Mouse (Mus musculus) layer of hippocampus, postnatal 10 days (tissue): ENCODE measurements around the gene Ttll8. TPM values are rescaled to one million over a fixed set of nuclear protein-coding genes. Genes with fewer than 3 reads are reported as not detected.

ENCODE experiments used
- DNase-seq, 2 experiments: peaks; one replicate each; pipeline ENCODE4 v3.0.0; 2021; ENCODE audit warnings: low spot score in 2 of 2
- total RNA-seq, 2 experiments: library from RNA; stranded (reverse); gene quantifications; 2 replicates each; pipeline ENCODE4 v1.2.3; 2021

Ttll8 gene
- total RNA-seq, 2 experiments from 2014 or later, result 3.1 to 3.5 TPM

DNA sequence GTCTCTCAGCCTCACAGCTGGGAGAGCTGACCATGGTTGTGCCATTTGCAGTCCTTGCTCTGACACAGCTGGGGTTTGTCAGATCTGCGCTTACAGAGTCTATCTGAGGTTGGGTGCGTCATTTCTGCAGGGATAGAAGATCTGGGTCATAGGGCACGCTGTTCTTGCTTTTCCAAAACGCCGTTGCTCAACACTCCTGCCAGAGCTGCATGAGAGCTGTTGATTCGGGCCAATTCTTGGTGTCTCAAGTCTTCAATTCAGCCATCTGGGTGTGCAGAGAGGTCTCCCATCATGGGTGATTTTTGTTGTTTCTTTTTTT lies 32.3 kb downstream of the Ttll8 start:
- DNase-seq, result no peak

DNA sequence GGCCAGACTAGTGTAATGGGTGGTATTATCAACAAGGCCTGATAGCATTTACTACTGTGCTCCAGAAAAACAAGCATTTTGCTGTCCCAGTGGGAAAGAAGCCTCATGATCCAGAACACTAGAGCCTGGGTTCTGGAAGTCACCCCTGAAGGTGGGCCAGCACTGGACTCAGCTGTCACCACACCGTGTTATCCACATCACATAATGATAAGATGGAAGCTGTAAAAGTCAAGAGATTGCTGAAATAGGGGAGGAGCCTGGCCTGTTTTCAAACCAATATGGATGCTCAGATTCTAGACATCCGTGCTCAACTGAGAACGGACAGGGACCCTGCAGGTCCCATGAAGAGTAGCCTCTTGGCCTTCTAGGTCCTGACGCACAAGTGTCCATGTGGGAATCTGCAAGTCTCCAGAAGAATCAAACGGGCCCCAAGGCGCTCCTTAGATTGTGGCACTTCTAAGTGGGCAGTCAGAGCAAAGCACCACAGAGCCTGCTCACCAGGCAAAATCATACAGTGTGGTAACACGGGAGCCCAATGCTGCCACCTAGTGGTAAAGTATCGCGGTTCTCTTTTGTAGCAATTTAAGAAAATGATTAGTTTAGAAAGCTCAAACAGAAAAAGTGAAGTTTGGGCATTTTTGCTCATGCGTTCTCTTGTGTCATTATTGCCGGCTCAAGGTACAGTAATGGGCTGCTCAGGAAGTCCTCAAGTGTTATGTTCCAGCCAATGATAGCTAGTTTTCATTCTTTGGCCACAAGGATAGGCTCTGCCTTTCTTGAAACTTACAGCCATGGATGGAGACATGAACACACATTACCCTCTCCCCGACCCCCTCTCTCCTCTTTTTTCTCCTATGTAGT lies 32.9 kb downstream of the Ttll8 start:
- peak; percentile 81 to 83 for DNase-seq

GRCm38 (mm10) chr15:88920065-88920464 lies 34.2 kb downstream of the Ttll8 start:
- no peak for DNase-seq

DNA sequence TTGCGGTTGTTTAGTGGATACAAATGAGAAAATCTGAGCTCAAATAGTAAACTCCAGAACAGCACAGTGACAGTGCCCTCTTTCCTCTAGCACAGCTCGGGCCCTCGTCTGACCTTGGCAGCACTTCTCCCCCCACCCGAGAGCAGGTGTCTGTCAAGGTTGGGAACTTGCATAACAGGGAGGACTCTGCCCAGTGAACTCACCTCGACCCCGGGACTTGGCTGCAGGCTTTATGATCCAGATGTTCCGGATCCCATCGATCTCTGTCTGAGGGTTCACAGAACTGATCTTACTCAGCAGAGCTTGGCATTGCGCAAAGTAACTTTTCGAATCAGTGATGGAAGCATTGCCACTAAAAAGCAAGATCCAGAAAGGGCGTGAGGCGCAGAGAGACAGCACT lies 34.9 kb downstream of the Ttll8 start:
- DNase-seq, result no peak

DNA sequence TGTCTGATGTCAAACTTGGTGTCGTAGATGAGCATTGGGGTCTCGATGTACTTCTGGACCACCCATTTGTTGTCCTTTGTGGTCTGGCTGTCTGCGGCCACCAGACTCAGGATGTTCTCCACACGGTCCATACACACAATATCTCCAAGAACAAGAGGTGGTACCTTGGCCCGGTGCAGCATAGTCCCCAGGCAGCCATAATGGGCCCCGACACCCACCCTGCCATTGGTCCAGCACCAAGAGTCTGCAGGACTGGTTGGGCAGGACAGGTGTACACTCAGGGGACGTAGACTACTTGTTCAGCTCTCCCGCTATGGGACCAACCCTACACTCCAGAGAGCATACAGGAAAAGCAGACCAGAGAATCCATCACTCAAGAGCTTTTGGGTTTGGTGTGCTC lies 37.1 kb downstream of the Ttll8 start:
- DNase-seq, result no peak

- no peak for DNase-seq
Measured at GRCm38 (mm10) chr15:88916366-88916765, 37.9 kb downstream of the Ttll8 start.

DNA sequence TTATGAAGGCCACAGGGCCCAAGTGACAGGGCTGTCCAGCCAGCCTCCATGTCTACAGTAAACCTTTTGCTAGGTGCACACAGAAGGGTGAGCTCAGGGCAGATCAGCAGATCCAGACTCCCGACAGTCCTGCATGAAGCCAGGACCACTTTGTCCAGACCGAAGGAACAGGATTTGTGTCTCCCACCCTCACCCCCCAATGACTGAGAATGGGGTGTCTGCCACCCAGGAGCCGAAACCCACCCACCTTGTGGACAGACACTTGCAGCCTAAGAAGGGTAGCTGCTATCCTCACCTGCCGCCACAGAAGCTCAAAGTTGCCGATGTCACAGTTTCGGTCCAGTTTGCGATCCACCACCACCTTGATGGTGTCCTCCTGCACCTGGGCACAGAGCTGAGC lies 39.2 kb downstream of the Ttll8 start:
- no peak for DNase-seq

- DNase-seq, result no peak
Measured at GRCm38 (mm10) chr15:88906347-88906746, 47.9 kb downstream of the Ttll8 start.

- DNase-seq, result no peak
Measured at GRCm38 (mm10) chr15:88904056-88904811, 50.0 kb downstream of the Ttll8 start.

GRCm38 (mm10) chr15:88903086-88903485 lies 51.1 kb downstream of the Ttll8 start:
- no peak for DNase-seq

DNA sequence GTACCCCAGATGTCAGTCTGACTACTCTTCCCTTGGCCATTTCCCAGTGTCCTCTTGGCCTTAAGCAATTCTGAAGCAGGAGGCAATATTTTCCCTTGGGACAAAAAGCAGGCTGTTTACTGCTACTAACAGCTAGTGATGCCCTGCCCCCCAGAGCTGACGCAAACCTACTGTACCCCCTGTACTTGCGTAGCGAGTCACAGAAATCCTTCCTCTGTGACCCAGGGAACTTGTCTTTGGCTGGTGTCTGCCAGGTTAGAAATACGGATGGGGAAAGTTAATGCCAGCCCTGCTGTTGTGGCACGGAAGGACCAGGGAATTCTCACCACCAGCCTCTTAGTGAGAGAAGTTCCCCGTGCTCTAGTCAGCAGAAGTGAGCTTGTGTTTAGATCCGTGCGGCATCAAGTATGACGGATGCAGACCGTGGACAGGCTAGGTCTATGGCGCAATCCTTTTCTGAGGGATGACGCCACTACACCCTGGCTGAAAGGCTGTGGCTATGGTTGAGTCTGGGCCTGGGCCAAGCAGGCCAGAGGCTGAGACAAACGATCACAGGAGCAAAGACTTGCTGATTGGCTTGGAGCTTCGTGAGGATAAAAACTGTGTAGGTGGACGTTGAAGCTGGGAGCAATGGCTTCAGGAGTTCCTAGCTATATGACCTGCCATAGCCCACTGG lies 51.9 kb downstream of the Ttll8 start:
- no peak for DNase-seq

DNA sequence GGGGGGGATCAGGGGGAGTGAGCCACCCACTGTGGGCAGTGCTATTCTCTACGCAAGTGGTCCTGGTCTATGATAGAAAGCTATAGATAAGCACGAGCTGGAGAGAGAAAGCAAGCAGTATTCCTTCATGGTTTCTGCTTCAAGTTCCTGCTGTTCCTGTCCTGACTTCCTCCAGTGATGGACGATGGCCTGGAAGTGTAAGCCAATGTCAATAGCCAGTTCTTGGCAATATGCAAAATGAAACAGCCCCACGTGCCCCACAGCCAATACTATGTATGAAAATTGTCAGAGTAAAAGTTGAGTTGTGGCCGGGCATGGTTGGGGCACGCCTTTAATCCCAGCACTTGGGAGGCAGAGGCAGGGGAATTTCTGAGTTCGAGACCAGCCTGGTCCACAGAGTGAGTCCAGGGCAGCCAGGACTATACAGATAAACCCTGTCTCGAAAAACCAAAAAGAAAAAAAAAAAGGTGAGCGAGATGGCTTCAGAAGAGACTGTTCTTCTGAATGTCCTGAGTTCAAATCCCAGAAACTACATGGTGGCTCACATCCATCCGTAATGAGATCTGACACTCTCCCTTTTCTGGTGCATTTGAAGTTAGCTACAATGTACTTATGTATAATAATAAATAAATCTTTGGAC lies 57.8 kb downstream of the Ttll8 start:
- DNase-seq, result no peak

- DNase-seq, result no peak
Measured at GRCm38 (mm10) chr15:88895891-88896290, 58.3 kb downstream of the Ttll8 start.

DNA sequence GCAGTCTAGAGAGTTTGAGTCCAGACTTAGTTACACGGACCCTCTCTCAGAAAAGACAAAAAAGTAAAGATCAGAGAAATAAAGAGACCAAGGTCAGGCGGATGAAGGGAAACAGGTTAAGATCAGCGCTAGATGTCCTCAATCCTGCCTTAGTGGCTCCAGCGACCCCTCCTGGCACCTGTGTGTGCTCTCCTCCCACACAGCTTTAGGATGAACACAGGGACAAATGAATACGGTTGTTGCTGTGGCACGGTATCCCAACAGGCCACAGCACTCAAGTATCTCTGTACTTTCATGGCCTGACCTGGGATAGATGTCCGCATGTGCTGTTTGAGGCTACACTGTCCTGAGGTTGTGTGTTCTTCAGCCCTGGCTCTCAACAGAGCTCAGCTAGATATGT lies 59.1 kb downstream of the Ttll8 start:
- DNase-seq, result no peak

- DNase-seq, result no peak
Measured at GRCm38 (mm10) chr15:88892876-88893275, 61.3 kb downstream of the Ttll8 start.

- no peak for DNase-seq
Measured at GRCm38 (mm10) chr15:88892252-88892651, 62.0 kb downstream of the Ttll8 start.

DNA sequence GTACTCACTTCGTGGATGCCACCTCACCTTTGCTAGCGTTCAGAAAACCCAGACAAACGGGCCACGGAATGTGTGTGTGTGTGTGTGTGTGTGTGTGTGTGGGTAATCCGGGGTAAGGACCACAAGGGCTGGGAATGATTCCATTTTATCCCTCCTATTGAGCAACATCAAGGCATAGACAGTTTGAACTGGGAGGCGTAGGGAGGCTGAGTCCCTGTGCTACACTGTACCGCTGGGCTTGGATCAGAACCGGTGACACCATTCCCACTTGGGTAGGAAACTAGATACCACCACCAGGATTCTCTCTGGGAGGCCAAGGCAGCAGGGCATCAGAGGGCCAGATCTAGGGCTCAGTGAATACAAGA lies 62.6 kb downstream of the Ttll8 start:
- no peak for DNase-seq

- peak; percentile 49 to 65 for DNase-seq
Measured at GRCm38 (mm10) chr15:88890751-88891675, 63.2 kb downstream of the Ttll8 start.

GRCm38 (mm10) chr15:88889994-88890393 lies 64.2 kb downstream of the Ttll8 start:
- no peak for DNase-seq

DNA sequence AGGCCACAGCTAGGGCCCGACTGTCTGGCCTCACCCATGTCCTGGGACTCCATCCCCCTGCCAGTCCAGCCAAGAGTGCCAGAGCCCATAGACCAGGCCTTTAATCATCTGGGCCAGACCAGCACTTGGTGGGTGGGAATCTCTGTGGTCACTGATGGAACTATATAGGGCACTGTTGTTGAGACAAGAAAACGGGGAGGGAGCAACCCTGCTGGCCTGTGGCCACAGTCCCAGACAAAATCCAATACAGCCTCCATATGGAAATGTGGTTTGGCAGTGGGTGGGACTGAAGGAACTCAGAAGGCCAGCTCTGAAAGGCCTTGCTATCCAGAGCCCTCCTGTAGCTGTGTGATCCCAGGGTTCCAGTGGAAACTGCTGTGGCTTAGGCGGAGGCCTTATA lies 65.2 kb downstream of the Ttll8 start:
- DNase-seq, result no peak

DNA sequence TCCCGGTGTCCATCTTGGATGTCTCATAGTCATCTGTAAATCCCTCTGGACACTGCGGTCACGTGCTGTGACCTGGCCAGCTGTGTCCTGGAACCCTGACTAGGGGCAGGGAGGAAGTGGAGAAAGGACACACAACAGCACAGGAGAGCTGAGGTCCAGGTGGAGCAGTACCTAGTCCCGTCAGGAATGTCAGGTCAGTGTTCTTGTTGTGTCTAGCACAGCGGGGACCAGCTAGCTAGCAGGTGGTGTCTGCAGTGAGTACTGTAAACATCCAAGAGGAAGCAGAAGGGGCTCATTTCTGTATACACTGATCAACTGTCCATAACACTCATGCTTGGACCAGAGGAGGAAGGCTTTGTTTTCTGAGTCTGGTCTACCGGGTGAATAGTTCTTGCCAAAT lies 68.8 kb downstream of the Ttll8 start:
- DNase-seq, result no peak
